In genomic region chr6:120463086-120463871, GRCm38 (mm10) we compare ENCODE assay signal across 8 mouse cellular contexts. TPM values are rescaled to one million over a fixed set of nuclear protein-coding genes. Genes with fewer than 3 reads are reported as not detected.
DNase-seq lines count a peak whose midpoint lies in the region; ATAC-seq and TF ChIP-seq lines count a peak whose summit lies in the region.

TSS of gene Il17ra (plus strand) at chr6:120463247.

- H3K27me3 ChIP-seq in Patski: no peaks in the 10 kb centered on the region
- H3K27me3 ChIP-seq in heart, adult 2 months (ENCODE audit: control insufficient read depth, insufficient read depth, low read length): no peaks in the 10 kb centered on the region
- no peaks in the 10 kb centered on the region for H3K27me3 ChIP-seq in kidney, adult 2 months (replicated peaks; ENCODE audit: control insufficient read depth, insufficient read depth, low read length)
- H3K27me3 ChIP-seq in neural tube, embryonic 14.5 days (ENCODE audit: control insufficient read depth, insufficient read depth, low read length): peaks cover 11% of the 10 kb centered on the region
- no peaks in the 10 kb centered on the region for H3K27me3 ChIP-seq in thymus, adult 2 months (ENCODE audit: control insufficient read depth, insufficient read depth, low read length)

- peak within 1 kb of the TSS; percentile 56 for H3K4me2 ChIP-seq in neural tube, embryonic 14.5 days (ENCODE audit: low read depth, low read length)

- no peaks in the 10 kb centered on the region for H3K9me3 ChIP-seq in neural tube, embryonic 14.5 days (ENCODE audit: control insufficient read depth, low read length)

- no peaks in the 10 kb centered on the region; the same call in 1 of the 2 replicates for H3K4me1 ChIP-seq in heart, adult 2 months (ENCODE audit: control insufficient read depth, insufficient read depth, low read length)
- H3K4me1 ChIP-seq in kidney, adult 2 months (ENCODE audit: control insufficient read depth, insufficient read depth, low read length): peaks cover 16% of the 10 kb centered on the region
- no peaks in the 10 kb centered on the region for H3K4me1 ChIP-seq in lung, adult 2 months (ENCODE audit: control insufficient read depth, insufficient read depth, low read length)
- H3K4me1 ChIP-seq in neural tube, embryonic 14.5 days (ENCODE audit: control insufficient read depth, insufficient read depth, low read length): no peaks in the 10 kb centered on the region
- H3K4me1 ChIP-seq in thymus, adult 2 months (replicated peaks; ENCODE audit: control insufficient read depth, insufficient read depth, low read length): peaks cover 26% of the 10 kb centered on the region

- WGBS in heart, adult 2 months: 1% methylated on average over 88 of the region's 90 CpGs
- WGBS in kidney, adult 2 months: under 1% methylated on average over 89 of the region's 90 CpGs
- 1% methylated on average over 90 of the region's 90 CpGs for WGBS in lung, adult 2 months
- WGBS in neural tube, embryonic 14.5 days: under 1% methylated on average over 66 of the region's 90 CpGs
- under 1% methylated on average over 90 of the region's 90 CpGs for WGBS in thymus, adult 2 months

- no peak for TF ChIP-seq EP300 in heart, adult 2 months (IDR thresholded peaks at IDR 0.05; ENCODE audit: insufficient read depth, low read depth, low read length)

- H3K9ac ChIP-seq in heart, adult 2 months (ENCODE audit: low read depth, low read length): peak within 1 kb of the TSS; percentile 83
- H3K9ac ChIP-seq in neural tube, embryonic 14.5 days (replicated peaks; ENCODE audit: low read depth, low read length): peak within 1 kb of the TSS; percentile 37

- no peak for TF ChIP-seq CTCF in Patski (IDR thresholded peaks at IDR 0.05)
- TF ChIP-seq CTCF in heart, adult 2 months (IDR thresholded peaks at IDR 0.05): no peak
- TF ChIP-seq CTCF in kidney, adult 2 months (conservative IDR thresholded peaks at IDR 0.05; ENCODE audit: insufficient read depth, insufficient read length, low read depth, low read length): no peak
- TF ChIP-seq CTCF in lung, adult 2 months (IDR thresholded peaks at IDR 0.05; ENCODE audit: insufficient read depth, low read length): no peak
- peak; percentile 41; the same call in 1 of the 2 replicates for TF ChIP-seq CTCF in thymus, adult 2 months (IDR thresholded peaks at IDR 0.05; ENCODE audit: borderline replicate concordance, control insufficient read depth, extremely low read depth, insufficient read depth, low read length, poor library complexity)

- TF ChIP-seq POLR2A in heart, adult 2 months (IDR thresholded peaks at IDR 0.05; ENCODE audit: insufficient read depth, low read depth, low read length): peak; percentile 54; the same call in 1 of the 2 replicates
- TF ChIP-seq POLR2A in kidney, adult 2 months (IDR thresholded peaks at IDR 0.05; ENCODE audit: low read depth, low read length): peak; percentile 37
- TF ChIP-seq POLR2A in lung, adult 2 months (IDR thresholded peaks at IDR 0.05; ENCODE audit: borderline replicate concordance, extremely low read depth, low read depth, low read length): peak; percentile 61; the same call in 1 of the 2 replicates
- TF ChIP-seq POLR2A in thymus, adult 2 months (IDR thresholded peaks at IDR 0.05; ENCODE audit: control insufficient read depth, extremely low read depth, insufficient read depth, low read length, poor library complexity): peak; percentile 99

- DNase-seq in 416B (ENCODE audit: low read depth) (peak; percentile 68), Patski (ENCODE audit: low read depth, low spot score) (no peak)
- DNase-seq in embryo, embryonic 11 days: peak; percentile 82
- DNase-seq in heart, adult 2 months: peak; percentile 86 to 87
- DNase-seq in kidney, adult 2 months: peak; percentile 92
- peak; percentile 84 for DNase-seq in lung, adult 2 months
- DNase-seq in thymus, adult 2 months: peak; percentile 93

- in situ Hi-C loops in Patski (cut with MboI; ENCODE audit: low pct_unique_long_range_greater_than_20kb): no loop called here

- POLR2A ChIA-PET in Patski (lab: Charles Lee): no interaction called here

- intact Hi-C loops in heart, adult 2 months (cut with DNase I): no loop called here

- CTCF ChIA-PET in Patski (lab: Charles Lee): interaction anchor here (1.1 kb wide), 2 partner anchors 21 to 23 kb away, joined by 3 to 4 read pairs; no protein-coding TSS in a partner anchor

- H3K27ac ChIP-seq in heart, adult 2 months: peak within 1 kb of the TSS; percentile 52
- peak within 1 kb of the TSS; percentile 43; the same call in 1 of the 2 replicates for H3K27ac ChIP-seq in kidney, adult 2 months (ENCODE audit: insufficient read depth, low read depth, low read length)
- H3K27ac ChIP-seq in neural tube, embryonic 14.5 days (ENCODE audit: low read depth, low read length): no peak within 1 kb of the TSS
- peak within 1 kb of the TSS; percentile 94 for H3K27ac ChIP-seq in thymus, adult 2 months (ENCODE audit: control insufficient read depth, insufficient read depth, low read length)

- no peaks in the 10 kb centered on the region for H3K79me2 ChIP-seq in heart, adult 2 months (replicated peaks; ENCODE audit: control insufficient read depth, insufficient read depth, low read length)

- ATAC-seq in Patski: peak; percentile 75
- peak; percentile 87 for ATAC-seq in neural tube, embryonic 14.5 days (ENCODE audit: low read depth)

- H3K4me3 ChIP-seq in heart, adult 2 months: peak within 1 kb of the TSS; percentile 59
- H3K4me3 ChIP-seq in kidney, adult 2 months (ENCODE audit: insufficient read depth, low read depth, low read length): peak within 1 kb of the TSS; percentile 85
- H3K4me3 ChIP-seq in lung, adult 2 months (replicated peaks; ENCODE audit: extremely low read depth, low read depth, low read length): peak within 1 kb of the TSS; percentile 62
- H3K4me3 ChIP-seq in neural tube, embryonic 14.5 days (ENCODE audit: low read depth, low read length): peak within 1 kb of the TSS; percentile 48
- peak within 1 kb of the TSS; percentile 91 for H3K4me3 ChIP-seq in thymus, adult 2 months (ENCODE audit: control insufficient read depth, insufficient read depth, low read length)

- H3K36me3 ChIP-seq in heart, adult 2 months (ENCODE audit: control insufficient read depth, insufficient read depth, low read length): no peaks in the 10 kb centered on the region
- H3K36me3 ChIP-seq in kidney, adult 2 months (ENCODE audit: control insufficient read depth, insufficient read depth, low read length): no peaks in the 10 kb centered on the region
- H3K36me3 ChIP-seq in neural tube, embryonic 14.5 days (ENCODE audit: control insufficient read depth, insufficient read depth, low read length): no peaks in the 10 kb centered on the region
- H3K36me3 ChIP-seq in thymus, adult 2 months (ENCODE audit: control insufficient read depth, insufficient read depth, low read length): no peaks in the 10 kb centered on the region

RNA-seq across cellular contexts. Expression of gene Il17ra, which starts in this region (rescaled TPM):
- polyA plus RNA-seq in Patski (2021): 16.3 TPM
- total RNA-seq in heart, adult 2 months (2021): 1 to 10 TPM; 2.1 to 2.4 TPM
- 5.4 and 5.9 TPM in 2 replicates for polyA plus RNA-seq in heart, adult 2 months (2012; rRNA removed)
- 36.1 and 37.2 TPM in 2 replicates for polyA plus RNA-seq in kidney, adult 2 months (2012; rRNA removed)
- polyA plus RNA-seq in lung, adult 2 months (2012; rRNA removed): 26.4 and 36.4 TPM in 2 replicates
- 3.1 and 3.2 TPM in 2 replicates for polyA plus RNA-seq in neural tube, embryonic 14.5 days (2014; fragmentation: Nextera tagmentation; extraction: Ambion mirVana)
- 198 and 199 TPM in 2 replicates for polyA plus RNA-seq in thymus, adult 2 months (2012; rRNA removed)

Comparison
In these comparisons a context has a peak if more than half of its experiments do, and no peak if none do; other contexts are left out.
1. POLR2A ChIP-seq: peak in every context shown above with its lines; median percentile 99 in thymus, adult 2 months; 61 in lung, adult 2 months; 54 in heart, adult 2 months; 37 in kidney, adult 2 months.